Mouse (Mus musculus) urinary bladder, postnatal 10 days (tissue): ENCODE results near the gene Fam3c.
"Not testable (repeated sequence)": the region's sequence is repeated elsewhere in the genome, so short reads cannot be mapped to it uniquely, and the experiment has no call there.

Experiments used
- DNase-seq: peaks from one replicate; pipeline ENCODE4 v3.0.0; 2022; ENCODE audit warnings: low spot score

Gene Fam3c

GRCm38 (mm10) chr6:22290790-22291189 lies 65.3 kb downstream of the Fam3c start:
- DNase-seq = no peak

DNA sequence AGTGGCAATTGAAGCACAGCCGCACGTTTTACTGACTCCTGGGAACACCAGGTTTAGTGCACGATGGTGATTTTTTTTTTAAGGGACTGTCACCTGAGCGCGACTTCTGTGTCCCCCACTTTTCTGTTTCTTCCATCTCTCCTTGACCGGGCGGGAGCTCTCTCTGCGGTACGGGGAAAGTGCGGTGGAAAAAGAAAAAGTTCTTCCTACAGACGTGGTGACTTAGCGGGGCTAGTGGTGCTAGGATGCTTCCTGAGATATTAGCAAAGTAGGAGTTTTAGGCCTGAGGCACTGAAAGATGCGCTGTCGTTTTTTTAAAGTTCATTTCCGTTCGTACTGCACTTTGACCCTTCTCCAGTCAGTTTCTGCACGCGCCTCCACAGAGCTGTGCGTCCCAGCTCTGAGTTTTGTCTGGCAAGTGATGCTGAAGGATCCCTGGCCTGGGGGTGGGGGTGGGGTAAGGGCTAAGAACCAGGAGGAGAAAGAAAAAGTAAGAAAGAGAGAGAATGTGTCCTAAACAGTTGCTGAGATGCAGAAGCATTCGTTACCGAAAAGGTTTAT lies 66.5 kb downstream of the Fam3c start:
- no peak for DNase-seq

DNA sequence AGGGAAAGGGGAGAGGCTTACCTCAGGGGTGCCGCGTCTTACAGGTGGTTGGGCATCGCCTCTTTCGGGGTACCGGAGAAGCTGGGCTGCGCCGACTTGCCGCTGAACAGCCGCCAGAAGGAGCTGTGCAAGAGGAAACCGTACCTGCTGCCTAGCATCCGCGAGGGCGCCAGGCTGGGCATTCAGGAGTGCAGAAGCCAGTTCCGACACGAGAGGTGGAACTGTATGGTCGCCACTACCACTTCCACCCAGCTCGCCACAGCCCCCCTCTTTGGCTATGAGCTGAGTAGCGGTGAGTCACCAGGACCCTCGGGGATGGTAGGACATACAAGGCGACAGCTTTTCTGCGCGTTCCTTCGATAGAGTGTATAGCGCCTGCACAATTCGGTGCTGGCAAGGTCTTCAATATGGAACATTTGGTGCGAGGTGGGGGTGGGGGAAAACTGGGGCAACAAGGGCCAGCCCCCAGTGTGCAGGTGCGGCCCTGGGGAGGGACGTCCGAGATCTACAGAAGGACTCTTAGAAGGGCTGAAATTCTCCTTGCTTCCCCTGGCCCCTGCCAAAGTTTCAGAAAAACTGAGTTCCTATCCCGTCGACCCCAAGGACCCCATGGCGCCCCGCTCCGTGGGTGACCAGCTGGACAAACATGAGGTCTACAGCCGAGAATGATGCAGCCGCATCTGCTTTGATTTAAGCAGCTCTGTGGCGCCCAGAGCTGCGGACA lies 67.1 kb downstream of the Fam3c start:
- no peak for DNase-seq

- DNase-seq = no peak
Observed at GRCm38 (mm10) chr6:22288004-22288736, 67.9 kb downstream of the Fam3c start, which contains the start of gene Wnt16. Gene Wnt16, plus strand, starts transcription at chr6:22288227.

DNA sequence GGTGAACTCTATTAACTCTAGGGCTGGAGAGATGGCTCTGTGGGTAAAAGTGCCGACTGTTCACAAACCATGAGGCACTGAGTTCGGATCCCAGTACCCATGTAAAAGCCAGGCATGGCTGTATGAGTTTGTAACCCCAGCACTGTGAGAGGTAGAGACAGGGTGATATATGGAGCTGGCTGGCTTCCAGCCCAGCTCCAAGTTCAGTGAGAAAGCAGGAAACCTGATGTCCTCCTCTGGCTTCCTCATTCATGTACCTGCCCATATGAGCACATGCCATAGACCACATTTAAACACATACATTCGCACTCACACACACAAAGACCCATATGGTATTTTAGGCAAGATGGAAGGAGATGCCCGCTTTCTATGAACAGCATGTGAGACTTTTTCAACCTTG lies 73.6 kb downstream of the Fam3c start:
- no peak for DNase-seq

- no peak for DNase-seq
Observed at GRCm38 (mm10) chr6:22280217-22280861, 75.7 kb downstream of the Fam3c start.

- DNase-seq = no peak
Observed at GRCm38 (mm10) chr6:22277941-22278340, 78.1 kb downstream of the Fam3c start.

GRCm38 (mm10) chr6:22269840-22270521 lies 86.1 kb downstream of the Fam3c start:
- no peak for DNase-seq

DNA sequence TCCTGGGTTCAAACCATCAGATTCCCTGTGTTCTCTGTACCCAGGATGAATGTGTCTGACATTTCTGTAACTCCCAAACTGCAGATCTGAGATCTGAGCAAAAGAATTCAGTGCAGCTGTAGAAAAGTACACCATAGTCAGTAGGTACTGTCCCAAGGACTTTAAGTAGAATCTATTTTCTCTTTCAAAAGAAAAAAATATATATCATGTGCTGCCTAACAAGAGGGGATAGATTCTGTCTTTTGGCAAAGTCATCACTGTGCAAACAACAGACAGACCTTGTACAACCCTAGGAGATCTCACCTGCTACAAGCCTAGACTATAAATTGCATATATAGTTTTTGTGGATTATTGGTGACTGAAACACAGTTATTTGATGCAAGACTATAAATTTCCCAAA lies 87.4 kb downstream of the Fam3c start:
- DNase-seq = no peak

GRCm38 (mm10) chr6:22267807-22268667 lies 88.0 kb downstream of the Fam3c start:
- no peak for DNase-seq

- DNase-seq = no peak
Observed at GRCm38 (mm10) chr6:22266018-22266417, 90.0 kb downstream of the Fam3c start.

- DNase-seq = not testable (repeated sequence)
Observed at GRCm38 (mm10) chr6:22264094-22264493, 91.9 kb downstream of the Fam3c start.

- no peak for DNase-seq
Observed at GRCm38 (mm10) chr6:22262519-22262918, 93.5 kb downstream of the Fam3c start.

GRCm38 (mm10) chr6:22258784-22259183 lies 97.3 kb downstream of the Fam3c start:
- no peak for DNase-seq
